Comparison of ENCODE assay signal across 12 mouse cellular contexts in the genomic region with DNA sequence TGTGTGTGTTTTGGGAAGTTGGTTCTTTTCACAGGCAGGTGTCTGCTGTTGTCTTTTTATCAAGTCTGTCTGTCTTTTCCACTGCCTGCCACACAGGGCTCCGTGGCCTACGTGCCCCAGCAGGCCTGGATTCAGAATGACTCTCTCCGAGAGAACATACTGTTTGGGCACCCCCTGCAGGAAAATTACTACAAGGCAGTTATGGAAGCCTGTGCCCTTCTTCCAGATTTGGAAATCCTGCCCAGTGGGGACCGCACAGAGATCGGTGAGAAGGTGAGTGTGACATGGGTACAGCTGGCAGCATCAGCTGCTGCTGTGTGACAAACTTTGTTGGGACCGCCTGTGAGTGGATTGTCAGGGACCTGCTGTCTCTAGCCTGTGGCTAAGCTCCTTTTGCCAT.
A peak's percentile ranks its signal among the peaks of the same experiment; 100 is the strongest.
DNase-seq lines count a peak whose midpoint lies in the region; ATAC-seq and TF ChIP-seq lines count a peak whose summit lies in the region.
"Had no signal": no experiment of that assay in that cellular context is flagged by ENCODE, and none has a peak within 500 bp of the region (broad histone marks: within the 10 kb centered on the region; RNA-seq: fewer than 3 reads in every experiment).

No protein-coding gene starts in this region.

- no peak overlapping the region for H3K9ac ChIP-seq in lung, postnatal 0 days (replicated peaks; ENCODE audit: low read depth)
- no peak overlapping the region for H3K9ac ChIP-seq in neural tube, embryonic 15.5 days (replicated peaks)
- H3K9ac ChIP-seq: hindbrain, embryonic 14.5 days; lung, embryonic 15.5 days had no signal

- H3K4me1 ChIP-seq in cerebellum, adult 2 months (ENCODE audit: control insufficient read depth, insufficient read depth, low read length): peaks cover 10% of the 10 kb centered on the region
- H3K4me1 ChIP-seq in lung, postnatal 0 days (ENCODE audit: insufficient read depth, low read depth, low read length): no peaks in the 10 kb centered on the region
- no peaks in the 10 kb centered on the region for H3K4me1 ChIP-seq in neural tube, embryonic 15.5 days
- H3K4me1 ChIP-seq: lung, embryonic 15.5 days had no signal

- TF ChIP-seq EP300 in lung, postnatal 0 days (IDR thresholded peaks at IDR 0.05): no peak

- H3K27me3 ChIP-seq in cerebellum, adult 2 months (ENCODE audit: control insufficient read depth, insufficient read depth, low read length): no peaks in the 10 kb centered on the region
- no peaks in the 10 kb centered on the region for H3K27me3 ChIP-seq in lung, postnatal 0 days (replicated peaks; ENCODE audit: insufficient read depth, low read length)
- no peaks in the 10 kb centered on the region for H3K27me3 ChIP-seq in neural tube, embryonic 15.5 days (replicated peaks)
- H3K27me3 ChIP-seq: lung, embryonic 15.5 days; Patski had no signal

- no peaks in the 10 kb centered on the region for H3K36me3 ChIP-seq in lung, postnatal 0 days (ENCODE audit: insufficient read depth, low read length)
- H3K36me3 ChIP-seq in neural tube, embryonic 15.5 days: peaks cover 13% of the 10 kb centered on the region; the same call in 1 of the 2 replicates

- WGBS in cerebellum, adult 2 months: 33% methylated on average over 6 of the region's 6 CpGs
- 86% methylated on average over 6 of the region's 6 CpGs for WGBS in lung, postnatal 0 days
- WGBS in neural tube, embryonic 15.5 days: 89% methylated on average over 6 of the region's 6 CpGs

- no peak overlapping the region for H3K4me2 ChIP-seq in lung, postnatal 0 days (replicated peaks; ENCODE audit: low read depth, low read length)
- no peak overlapping the region for H3K4me2 ChIP-seq in neural tube, embryonic 15.5 days
- H3K4me2 ChIP-seq: hindbrain, embryonic 14.5 days; lung, embryonic 15.5 days had no signal

- H3K4me3 ChIP-seq in cerebellum, adult 2 months (replicated peaks; ENCODE audit: insufficient read depth, low read depth, low read length): no peak overlapping the region
- no peak overlapping the region for H3K4me3 ChIP-seq in lung, postnatal 0 days (ENCODE audit: low read depth, low read length)
- no peak overlapping the region for H3K4me3 ChIP-seq in neural tube, embryonic 15.5 days (replicated peaks)
- H3K4me3 ChIP-seq: lung, embryonic 15.5 days had no signal

- TF ChIP-seq CTCF in cerebellum, adult 2 months (IDR thresholded peaks at IDR 0.05; ENCODE audit: borderline replicate concordance, insufficient read depth, low read depth, low read length): peak; percentile 21; the same call in 1 of the 2 replicates
- peak; percentile 41 for TF ChIP-seq CTCF in lung, postnatal 0 days (IDR thresholded peaks at IDR 0.05)

- no peak for ATAC-seq in lung, postnatal 0 days
- ATAC-seq in neural tube, embryonic 15.5 days (ENCODE audit: low FRiP score): no peak
- ATAC-seq: Patski had no signal

- peak; percentile 29 to 36 for DNase-seq in cerebellum, adult 2 months
- no peak for DNase-seq in cerebellum, postnatal 4 days (ENCODE audit: low spot score in 2 of 2)
- DNase-seq in lung, postnatal 0 days (ENCODE audit: low spot score): no peak
- DNase-seq in lung, adult 18-20 months: no peak
- peak; percentile 45 to 49 for DNase-seq in gastrocnemius, adult 8-10 months (ENCODE audit: low spot score in 2 of 2)
- DNase-seq in kidney, postnatal 25 days: peak; percentile 42 to 46
- no peak for DNase-seq in right cerebral cortex, postnatal 36 days (ENCODE audit: low spot score in 2 of 2)
- DNase-seq: right cerebral cortex, adult 18-20 months had no signal

- no peaks in the 10 kb centered on the region for H3K9me3 ChIP-seq in lung, postnatal 0 days (ENCODE audit: low read length)
- H3K9me3 ChIP-seq in neural tube, embryonic 15.5 days (replicated peaks): no peaks in the 10 kb centered on the region
- H3K9me3 ChIP-seq: lung, embryonic 15.5 days had no signal

- TF ChIP-seq POLR2A in cerebellum, adult 2 months (IDR thresholded peaks at IDR 0.05; ENCODE audit: borderline replicate concordance, insufficient read depth, low read length): no peak

- H3K27ac ChIP-seq in cerebellum, adult 2 months (ENCODE audit: insufficient read depth, low read length): no peak overlapping the region
- H3K27ac ChIP-seq in lung, postnatal 0 days (ENCODE audit: low read length): no peak overlapping the region
- H3K27ac ChIP-seq in neural tube, embryonic 15.5 days (replicated peaks): no peak overlapping the region
- H3K27ac ChIP-seq: hindbrain, embryonic 14.5 days; lung, embryonic 15.5 days had no signal

Comparison
In these comparisons a context has a peak if more than half of its experiments do, and no peak if none do; other contexts are left out.
1. DNase-seq: peak in cerebellum, adult 2 months (2 of 2), gastrocnemius, adult 8-10 months (2 of 2) and kidney, postnatal 25 days (2 of 2); none in cerebellum, postnatal 4 days (0 of 2), lung, postnatal 0 days (single experiment), lung, adult 18-20 months (0 of 2) and right cerebral cortex, postnatal 36 days (0 of 2).